Mouse (Mus musculus) stomach, embryonic 16.5 days (tissue): ENCODE results near the gene Pafah1b3. TPM values are rescaled to one million over a fixed set of nuclear protein-coding genes. Genes with fewer than 3 reads are reported as not detected.

ENCODE experiments used
- ATAC-seq: fragments of 200-750 bp; cut with Nextera tagmentation; 2 replicates; pipeline ENCODE4 v1.8.0; 2017; ENCODE audit warnings: moderate number of reproducible peaks, moderate TSS enrichment; ENCODE audit not compliant: insufficient read depth, low FRiP score
- H3K27ac ChIP-seq: fragments of 300-500 bp; sonication (generic); 2 replicates; pipeline ENCODE4 v1.5.1; 2014; ENCODE audit warnings: low read length
- H3K27me3 ChIP-seq: fragments of 300-500 bp; sonication (generic); 2 replicates; pipeline ENCODE4 v1.6.1; 2014; ENCODE audit warnings: low read length, control low read depth, mixed read lengths; ENCODE audit not compliant: control insufficient read depth, insufficient read depth
- H3K36me3 ChIP-seq: fragments of 300-500 bp; sonication (generic); 2 replicates; pipeline ENCODE4 v1.6.1; 2014; ENCODE audit warnings: low read length; ENCODE audit not compliant: control insufficient read depth, insufficient read depth
- H3K4me1 ChIP-seq: fragments of 300-500 bp; sonication (generic); 2 replicates; pipeline ENCODE4 v1.6.1; 2014; ENCODE audit warnings: low read length, control low read depth, mixed read lengths; ENCODE audit not compliant: control insufficient read depth, insufficient read depth
- H3K4me2 ChIP-seq: fragments of 300-500 bp; sonication (generic); 2 replicates; pipeline ENCODE4 v1.6.1; 2014; ENCODE audit warnings: low read depth, low read length, mixed read lengths
- H3K4me3 ChIP-seq: fragments of 300-500 bp; sonication (generic); replicated peaks from 2 replicates; pipeline ENCODE4 v1.5.1; 2014; ENCODE audit warnings: mild to moderate bottlenecking, low read length
- H3K9ac ChIP-seq: fragments of 300-500 bp; sonication (generic); 2 replicates; pipeline ENCODE4 v1.6.1; 2014; ENCODE audit warnings: low read length
- H3K9me3 ChIP-seq: fragments of 300-500 bp; sonication (generic); replicated peaks from 2 replicates; pipeline ENCODE4 v1.6.1; 2016; ENCODE audit warnings: low read length, control low read depth; ENCODE audit not compliant: control insufficient read depth
- WGBS: fragments of 180-500 bp; shearing (Covaris S2); extraction: QIAGEN DNeasy Blood & Tissue Kit; methylation state at CpG from one replicate; pipeline ENCODE4 v1.1.7; 2014; 5-methylcytosine and 5-hydroxymethylcytosine counted together
- polyA plus RNA-seq: library from polyadenylated mRNA; unstranded; fragments of >200 nt; fragmentation: Nextera tagmentation; extraction: Ambion mirVana; gene quantifications from 2 replicates; pipeline ENCODE4 v1.2.1, GENCODE M21; 2015

The Pafah1b3 gene
- polyA plus RNA-seq, 1 experiment from 2014 or later, result 186 TPM

GRCm38 (mm10) chr7:25294960-25295722, 2.6 kb downstream of the Pafah1b3 start:
- Histone ChIP-seq H3K27ac (no peak overlapping the region), H3K9me3 (no peaks in the 10 kb centered on the region), H3K4me1 (peaks cover 22% of the 10 kb centered on the region), H3K4me2 (no peak overlapping the region), H3K27me3 (no peaks in the 10 kb centered on the region), H3K36me3 (peaks cover 18% of the 10 kb centered on the region), H3K4me3 (no peak overlapping the region), H3K9ac (no peak overlapping the region)
- 83% methylated on average over 12 of the region's 12 CpGs for WGBS
- ATAC-seq, result no peak

- no peak for ATAC-seq
- peaks cover 22% of the 10 kb centered on the region for H3K4me1 ChIP-seq
- 87% methylated on average over 4 of the region's 4 CpGs for WGBS
- H3K4me3 ChIP-seq, result no peak overlapping the region
- no peak overlapping the region for H3K9ac ChIP-seq
- H3K36me3 ChIP-seq, result peaks cover 25% of the 10 kb centered on the region
- no peak overlapping the region for H3K27ac ChIP-seq
- no peaks in the 10 kb centered on the region for H3K27me3 ChIP-seq
- H3K4me2 ChIP-seq, result no peak overlapping the region
- H3K9me3 ChIP-seq, result no peaks in the 10 kb centered on the region
Measured at GRCm38 (mm10) chr7:25294495-25294894, 3.3 kb downstream of the Pafah1b3 start.

DNA sequence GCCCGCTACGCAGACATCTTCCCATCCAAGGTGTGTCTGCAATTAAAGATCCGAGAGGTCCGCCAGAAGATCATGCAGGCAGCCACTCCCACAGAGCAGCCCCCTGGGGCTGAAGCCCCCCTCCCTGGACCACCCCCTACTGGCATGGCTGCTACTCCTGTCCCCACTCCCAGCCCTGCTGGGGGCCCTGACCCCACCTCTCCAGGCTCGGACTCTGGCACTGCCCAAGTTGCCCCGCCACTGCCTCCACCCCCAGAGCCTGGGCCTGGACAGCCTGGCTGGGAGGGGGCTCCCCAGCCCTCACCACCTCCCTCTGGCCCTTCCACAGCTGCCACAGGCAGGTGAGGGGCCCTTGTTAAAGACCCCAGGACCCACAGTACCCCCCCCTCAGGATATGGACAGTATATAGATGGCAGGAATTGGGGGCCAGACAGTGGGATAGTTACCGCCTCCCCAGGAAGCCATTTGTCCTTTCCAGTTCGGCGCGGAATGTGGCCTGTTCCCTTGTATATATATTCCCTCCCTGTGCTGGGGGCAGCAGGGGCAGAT, 4.5 kb downstream of the Pafah1b3 start:
- H3K36me3 ChIP-seq, result peaks cover 37% of the 10 kb centered on the region
- H3K27me3 ChIP-seq, result no peaks in the 10 kb centered on the region
- ATAC-seq, result no peak
- H3K9ac ChIP-seq, result no peak overlapping the region
- 72% methylated on average over 10 of the region's 10 CpGs for WGBS
- no peaks in the 10 kb centered on the region for H3K9me3 ChIP-seq
- H3K27ac ChIP-seq, result no peak overlapping the region
- no peak overlapping the region for H3K4me3 ChIP-seq
- H3K4me1 ChIP-seq, result peaks cover 21% of the 10 kb centered on the region
- H3K4me2 ChIP-seq, result no peak overlapping the region

DNA sequence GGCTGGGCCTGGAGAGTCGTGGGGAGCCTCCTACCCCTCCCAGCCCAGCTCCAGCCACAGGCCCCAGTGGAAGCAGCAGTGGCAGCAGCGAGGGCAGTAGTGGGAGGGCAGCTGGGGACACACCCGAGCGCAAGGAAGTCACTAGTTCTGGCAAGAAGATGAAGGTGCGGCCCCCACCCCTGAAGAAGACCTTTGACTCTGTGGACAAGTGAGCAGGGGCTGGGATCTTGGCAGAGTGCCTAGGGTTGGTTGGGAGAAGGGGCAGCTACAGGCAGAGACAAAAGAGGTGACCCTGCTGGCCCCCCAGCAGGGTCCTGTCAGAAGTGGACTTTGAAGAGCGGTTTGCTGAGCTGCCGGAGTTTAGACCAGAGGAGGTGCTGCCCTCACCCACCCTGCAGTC, 5.7 kb downstream of the Pafah1b3 start:
- no peak overlapping the region for H3K4me3 ChIP-seq
- no peak overlapping the region for H3K4me2 ChIP-seq
- no peaks in the 10 kb centered on the region for H3K9me3 ChIP-seq
- H3K27ac ChIP-seq, result no peak overlapping the region
- 44% methylated on average over 7 of the region's 7 CpGs for WGBS
- H3K4me1 ChIP-seq, result peaks cover 18% of the 10 kb centered on the region
- H3K27me3 ChIP-seq, result no peaks in the 10 kb centered on the region
- peaks cover 47% of the 10 kb centered on the region for H3K36me3 ChIP-seq
- H3K9ac ChIP-seq, result no peak overlapping the region
- no peak for ATAC-seq

DNA sequence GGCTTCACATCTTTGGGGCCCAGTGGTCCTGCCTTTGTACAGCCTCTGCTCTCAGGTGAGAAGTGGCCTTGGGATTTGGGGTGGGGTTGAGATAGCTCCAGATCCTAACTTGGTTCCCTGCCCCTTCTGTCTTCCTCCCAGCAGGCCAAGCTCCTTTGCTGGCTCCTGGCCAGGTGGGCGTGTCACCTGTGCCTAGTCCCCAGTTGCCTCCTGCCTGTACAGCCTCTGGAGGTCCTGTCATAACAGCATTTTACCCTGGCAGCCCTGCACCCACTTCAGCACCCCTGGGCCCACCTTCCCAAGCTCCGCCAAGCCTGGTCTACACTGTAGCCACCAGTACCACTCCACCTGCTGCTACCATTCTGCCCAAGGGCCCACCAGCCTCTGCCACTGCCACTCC, 6.9 kb downstream of the Pafah1b3 start:
- Histone ChIP-seq H3K9me3 (no peaks in the 10 kb centered on the region), H3K4me1 (peaks cover 13% of the 10 kb centered on the region; the same call in 1 of the 2 replicates), H3K27ac (no peak overlapping the region), H3K4me3 (no peak overlapping the region), H3K27me3 (no peaks in the 10 kb centered on the region), H3K4me2 (no peak overlapping the region), H3K9ac (no peak overlapping the region), H3K36me3 (peaks cover 51% of the 10 kb centered on the region)
- 74% methylated on average over 2 of the region's 2 CpGs for WGBS
- peak; percentile 27; the same call in 1 of the 2 replicates for ATAC-seq

DNA sequence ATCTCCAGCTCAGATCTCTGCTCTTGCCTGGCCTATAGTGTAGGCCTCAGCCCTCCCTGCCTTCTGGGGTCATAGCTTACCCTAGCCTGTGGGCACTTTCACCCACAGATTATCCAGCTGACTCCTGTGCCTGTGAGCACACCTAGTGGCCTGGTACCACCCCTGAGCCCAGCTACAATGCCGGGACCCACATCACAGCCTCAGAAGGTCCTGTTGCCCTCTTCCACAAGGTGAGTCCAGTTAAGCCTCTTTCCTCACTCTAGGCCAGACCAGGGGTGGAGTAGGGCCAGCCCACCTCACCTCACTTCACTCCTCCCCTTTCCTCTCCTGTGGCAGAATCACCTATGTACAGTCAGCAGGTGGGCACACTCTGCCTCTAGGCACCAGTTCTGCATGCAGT, 7.3 kb downstream of the Pafah1b3 start:
- Histone ChIP-seq H3K4me2 (no peak overlapping the region), H3K4me1 (peaks cover 13% of the 10 kb centered on the region; the same call in 1 of the 2 replicates), H3K27me3 (no peaks in the 10 kb centered on the region), H3K27ac (no peak overlapping the region), H3K9ac (no peak overlapping the region), H3K9me3 (no peaks in the 10 kb centered on the region), H3K36me3 (peaks cover 54% of the 10 kb centered on the region), H3K4me3 (no peak overlapping the region)
- ATAC-seq, result 0 out of 2 replicates have a peak, but pooled peaks have one; percentile 1
- 72% methylated on average over 1 of the region's 1 CpGs for WGBS

DNA sequence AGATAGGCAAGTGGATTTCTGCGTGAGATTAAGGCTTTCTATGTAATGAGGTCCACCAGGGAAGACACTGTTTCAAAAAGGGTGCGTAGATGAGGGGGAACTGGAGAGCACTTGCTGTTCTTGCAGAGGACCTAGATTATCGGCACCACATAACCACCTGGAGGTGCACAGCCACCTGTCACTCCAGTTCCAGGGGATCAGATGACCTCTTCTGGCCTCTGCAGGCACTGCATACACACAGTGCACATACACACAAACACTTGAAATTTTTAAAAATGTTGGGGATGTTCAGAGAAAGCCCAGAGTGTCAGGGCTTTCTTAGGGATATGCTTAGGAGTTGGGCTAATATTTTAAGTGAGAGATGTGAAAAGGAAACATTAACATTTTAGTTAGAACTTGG, 7.9 kb downstream of the Pafah1b3 start:
- WGBS, result 96% methylated on average over 3 of the region's 3 CpGs
- Histone ChIP-seq H3K4me2 (no peak overlapping the region), H3K4me3 (no peak overlapping the region), H3K27me3 (no peaks in the 10 kb centered on the region), H3K9me3 (no peaks in the 10 kb centered on the region), H3K9ac (no peak overlapping the region), H3K4me1 (peaks cover 15% of the 10 kb centered on the region), H3K36me3 (peaks cover 59% of the 10 kb centered on the region), H3K27ac (no peak overlapping the region)
- ATAC-seq, result no peak

DNA sequence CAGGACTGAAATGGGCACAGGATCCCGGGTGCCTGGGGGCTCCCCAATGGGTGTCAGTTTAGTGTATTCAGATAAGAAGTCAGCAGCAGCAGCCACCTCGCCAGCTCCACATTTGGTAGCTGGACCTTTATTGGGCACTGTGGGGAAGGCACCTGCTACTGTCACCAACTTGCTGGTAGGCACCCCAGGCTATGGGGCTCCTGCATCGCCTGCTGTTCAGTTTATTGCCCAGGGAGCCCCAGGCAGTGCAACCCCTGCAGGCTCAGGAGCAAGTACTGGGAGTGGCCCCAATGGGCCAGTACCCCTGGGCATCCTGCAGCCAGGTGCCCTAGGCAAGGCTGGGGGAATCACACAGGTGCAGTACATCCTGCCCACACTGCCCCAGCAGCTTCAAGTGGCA, 9.1 kb downstream of the Pafah1b3 start:
- WGBS, result 91% methylated on average over 3 of the region's 3 CpGs
- ATAC-seq, result no peak
- no peak overlapping the region for H3K9ac ChIP-seq
- H3K4me3 ChIP-seq, result no peak overlapping the region
- H3K27ac ChIP-seq, result no peak overlapping the region
- no peaks in the 10 kb centered on the region for H3K27me3 ChIP-seq
- H3K36me3 ChIP-seq, result peaks cover 59% of the 10 kb centered on the region
- H3K4me1 ChIP-seq, result peaks cover 27% of the 10 kb centered on the region
- H3K9me3 ChIP-seq, result no peaks in the 10 kb centered on the region
- H3K4me2 ChIP-seq, result no peak overlapping the region

- no peaks in the 10 kb centered on the region for H3K27me3 ChIP-seq
Measured at GRCm38 (mm10) chr7:25288011-25288410, 9.8 kb downstream of the Pafah1b3 start.

More at GRCm38 (mm10) chr7:25288011-25288410, 9.8 kb downstream of the Pafah1b3 start:
- no peak for ATAC-seq
- Histone ChIP-seq H3K4me1 (peaks cover 34% of the 10 kb centered on the region), H3K9me3 (no peaks in the 10 kb centered on the region), H3K36me3 (peaks cover 57% of the 10 kb centered on the region), H3K4me3 (no peak overlapping the region), H3K9ac (no peak overlapping the region), H3K27ac (no peak overlapping the region), H3K4me2 (no peak overlapping the region)
- 88% methylated on average over 12 of the region's 12 CpGs for WGBS
